Mouse (Mus musculus) gonadal fat pad, adult 2 months (tissue): ENCODE results near the gene Abcg8. TPM values are rescaled to one million over a fixed set of nuclear protein-coding genes. Genes with fewer than 3 reads are reported as not detected.

ENCODE experiments used
- DNase-seq: peaks from one replicate; pipeline ENCODE4 v3.0.0-alpha.2; 2012; ENCODE audit warnings: low read depth
- polyA plus RNA-seq: library from polyadenylated mRNA; depleted of rRNA; stranded (reverse); fragments of >200 nt; gene quantifications from 2 replicates; pipeline ENCODE4 v1.2.3, GENCODE M21; 2012

Gene Abcg8
- polyA plus RNA-seq, 1 experiment = 0.35 TPM

DNA sequence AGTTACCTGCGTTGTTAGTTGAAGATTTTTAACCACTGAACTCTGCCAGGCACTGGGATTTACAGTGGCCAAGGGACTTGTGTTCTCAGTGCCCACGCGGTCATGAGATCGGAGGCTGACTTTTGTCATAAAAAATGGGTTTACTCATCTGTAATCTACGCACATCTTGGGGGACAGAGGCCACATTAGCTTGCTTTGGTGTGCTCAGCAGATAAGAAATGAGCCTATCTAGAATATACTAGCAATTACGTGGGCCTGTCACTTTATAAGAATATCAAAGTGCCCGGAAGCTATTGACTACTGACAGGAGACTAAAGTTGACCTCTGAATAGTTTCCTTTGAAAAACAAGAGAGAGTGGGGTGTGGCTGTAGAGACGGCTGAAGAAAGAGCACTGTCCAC, 17.2 kb upstream of the Abcg8 start:
- DNase-seq = no peak

DNA sequence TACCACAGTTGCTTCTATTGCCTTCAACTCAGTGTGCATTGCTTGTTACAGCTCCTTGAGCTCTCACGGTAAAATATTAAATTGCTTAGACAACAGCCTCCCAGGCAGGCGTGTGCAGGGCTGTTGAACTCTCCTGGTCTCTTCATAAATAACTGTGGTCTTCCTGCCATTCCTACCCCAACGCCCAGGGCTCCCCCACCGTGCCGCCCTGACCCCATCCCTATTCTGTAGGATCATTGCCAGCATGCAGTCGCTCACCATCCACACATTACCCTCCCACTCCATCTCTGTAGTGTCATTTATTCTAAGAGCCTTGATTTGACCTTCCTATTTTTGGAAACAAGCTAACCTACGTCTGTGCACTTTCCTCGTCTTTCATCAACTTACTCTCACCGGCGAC, 11.0 kb upstream of the Abcg8 start:
- no peak for DNase-seq

- no peak for DNase-seq
Measured at GRCm38 (mm10) chr17:84665691-84666090, 10.4 kb upstream of the Abcg8 start.

DNA sequence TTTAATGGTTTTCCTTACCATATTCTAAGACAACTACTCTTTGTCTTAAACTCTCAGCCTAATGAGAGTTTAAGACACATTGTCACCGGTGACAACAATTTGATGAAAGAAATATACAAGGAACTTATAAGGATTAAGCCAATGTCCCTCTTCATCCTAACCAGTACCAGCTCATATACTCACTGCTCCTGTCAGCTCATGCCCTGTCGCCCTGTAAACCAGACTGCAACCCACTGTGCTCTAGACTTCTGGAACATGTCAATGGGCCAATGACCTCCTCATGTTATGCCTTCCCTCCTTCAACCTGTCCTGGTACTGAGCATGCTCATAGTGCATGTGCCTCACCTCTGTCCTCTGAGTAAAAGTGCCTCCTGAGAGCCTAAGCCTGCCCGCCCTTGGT, 8.3 kb upstream of the Abcg8 start:
- no peak for DNase-seq

- no peak for DNase-seq
Measured at GRCm38 (mm10) chr17:84672376-84673369, 3.4 kb upstream of the Abcg8 start.

- DNase-seq = no peak
Measured at GRCm38 (mm10) chr17:84674048-84674447, 2.1 kb upstream of the Abcg8 start.

- no peak for DNase-seq
Measured at GRCm38 (mm10) chr17:84675204-84675603, 898 bp upstream of the Abcg8 start.

GRCm38 (mm10) chr17:84677595-84677994, 1.5 kb downstream of the Abcg8 start:
- DNase-seq = no peak

GRCm38 (mm10) chr17:84681670-84682069, 5.6 kb downstream of the Abcg8 start:
- DNase-seq = no peak

GRCm38 (mm10) chr17:84682734-84683717, 6.9 kb downstream of the Abcg8 start, which contains the start of gene Abcg5:
Gene Abcg5 (minus strand): TSS chr17:84683011.
- no peak for DNase-seq

- no peak for DNase-seq
Measured at GRCm38 (mm10) chr17:84684284-84684683, 8.2 kb downstream of the Abcg8 start.

- DNase-seq = no peak
Measured at GRCm38 (mm10) chr17:84685286-84685685, 9.2 kb downstream of the Abcg8 start.

DNA sequence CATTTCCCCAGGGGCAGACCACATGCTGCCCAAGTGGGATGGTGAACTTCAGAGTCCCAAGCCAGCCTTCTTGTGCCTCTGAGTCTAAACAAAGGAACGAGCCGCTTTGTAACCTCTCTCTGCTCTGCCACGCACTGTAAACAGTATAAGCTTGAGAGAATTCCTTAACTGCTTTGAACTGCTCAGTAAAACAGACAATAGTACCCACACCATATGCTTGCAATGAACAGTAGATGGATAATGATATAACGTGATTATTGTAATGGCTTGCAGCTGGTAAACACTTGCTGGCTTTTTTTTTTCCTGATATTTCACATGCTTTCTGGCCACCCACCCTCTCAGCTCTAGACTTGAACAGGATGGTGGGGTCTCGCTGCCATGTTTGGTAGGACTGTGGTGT, 11.9 kb downstream of the Abcg8 start:
- no peak for DNase-seq

GRCm38 (mm10) chr17:84688834-84689233, 12.7 kb downstream of the Abcg8 start:
- no peak for DNase-seq

- no peak for DNase-seq
Measured at GRCm38 (mm10) chr17:84689316-84689715, 13.2 kb downstream of the Abcg8 start.

DNA sequence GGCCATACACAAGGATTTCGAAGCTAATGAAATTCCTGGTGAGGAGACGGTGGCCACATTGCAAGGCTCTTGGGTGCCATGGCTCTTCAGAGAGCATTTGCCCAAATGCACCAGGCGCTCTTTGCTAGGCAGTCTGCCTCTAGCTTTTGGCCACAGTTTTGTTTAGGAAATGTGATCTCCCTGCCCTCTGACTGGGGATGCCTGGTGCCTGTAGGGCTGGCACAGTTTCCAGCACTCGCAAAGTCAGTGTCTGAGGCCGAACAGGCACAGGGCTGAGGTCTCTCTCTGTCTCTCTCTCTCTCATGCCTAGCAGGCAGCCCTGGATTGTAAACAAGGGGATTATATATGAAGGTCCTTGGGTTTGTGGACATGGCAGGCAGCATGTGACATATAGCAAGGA, 14.0 kb downstream of the Abcg8 start:
- DNase-seq = no peak

GRCm38 (mm10) chr17:84693741-84694140, 17.6 kb downstream of the Abcg8 start:
- DNase-seq = no peak

- DNase-seq = no peak
Measured at GRCm38 (mm10) chr17:84696537-84696936, 20.4 kb downstream of the Abcg8 start.

- DNase-seq = no peak
Measured at GRCm38 (mm10) chr17:84698727-84699126, 22.6 kb downstream of the Abcg8 start.

GRCm38 (mm10) chr17:84707407-84707806, 31.3 kb downstream of the Abcg8 start:
- DNase-seq = no peak

DNA sequence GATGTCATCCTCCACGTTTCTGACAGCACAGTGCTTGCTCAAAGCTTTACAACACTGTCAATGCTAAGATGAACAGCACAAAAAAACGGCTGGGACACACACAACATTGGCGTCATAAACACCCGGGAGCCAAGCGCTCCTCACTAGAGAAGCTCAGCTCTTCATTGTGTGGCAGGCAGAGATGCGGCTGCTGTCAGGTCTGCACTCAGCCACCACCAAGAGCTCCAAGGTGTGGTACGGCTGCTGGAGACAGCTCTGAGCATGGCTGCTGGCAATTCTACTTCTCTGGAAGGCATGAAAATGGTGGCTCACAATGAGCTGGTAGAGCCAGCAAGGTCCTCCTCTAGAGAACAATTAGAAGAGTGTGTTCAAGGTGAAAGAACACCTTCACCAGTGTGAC, 32.7 kb downstream of the Abcg8 start:
- DNase-seq = no peak

DNA sequence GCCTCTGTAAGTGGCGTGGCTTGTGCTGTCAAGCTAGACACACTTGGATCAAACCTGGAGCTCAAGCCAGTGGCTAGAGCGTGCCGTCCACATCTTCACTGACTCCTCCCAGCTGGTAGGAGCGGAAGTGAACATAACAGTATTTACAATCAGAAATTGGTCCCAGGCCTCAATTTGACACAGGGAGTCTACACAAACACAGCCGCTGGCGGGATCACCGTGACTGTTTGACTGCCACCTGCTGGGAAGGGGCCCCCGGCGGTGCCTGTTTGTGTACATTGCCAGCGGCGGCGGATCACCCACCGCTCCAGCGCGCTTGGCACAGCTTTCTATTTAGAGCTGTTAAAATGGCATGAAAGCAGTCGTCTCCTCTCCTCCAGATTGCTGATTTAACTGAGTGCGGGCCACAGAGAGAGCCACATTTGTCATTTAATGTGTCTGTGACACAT, 33.3 kb downstream of the Abcg8 start:
- no peak for DNase-seq
